Mouse (Mus musculus): ENCODE results near the gene Stk17b.

GRCm38 (mm10) chr1:53814077-53814705 is 29.2 kb upstream of the Stk17b start:
- TF ChIP-seq CTCF (conservative IDR thresholded peaks at IDR 0.05; ENCODE audit: low read length) (no peak), NANOG (IDR thresholded peaks at IDR 0.05; ENCODE audit: borderline replicate concordance, low read length) (no peak)

All from E14TG2a.4 (cell line).